Mouse (Mus musculus) B cell, adult 2 months (primary cell): Measurements from ENCODE around the gene Il20rb.

Experiments used
- DNase-seq, 2 experiments: peaks; one replicate each; pipeline ENCODE4 v3.0.0; 2022

Il20rb gene

GRCm38 (mm10) chr9:100486431-100486830, at the start of gene Il20rb:
Gene Il20rb, minus strand, starts transcription at chr9:100486788.
- DNase-seq = no peak

GRCm38 (mm10) chr9:100535618-100536262, 49.2 kb upstream of the Il20rb start:
- no peak for DNase-seq

GRCm38 (mm10) chr9:100534686-100535085, 48.1 kb upstream of the Il20rb start:
- DNase-seq = no peak

- no peak for DNase-seq
These were observed 46.4 kb upstream of the Il20rb start for GRCm38 (mm10) chr9:100532847-100533505.

- DNase-seq = no peak
These were observed 44.7 kb upstream of the Il20rb start for GRCm38 (mm10) chr9:100531296-100531695.

GRCm38 (mm10) chr9:100525225-100525624, 38.6 kb upstream of the Il20rb start:
- DNase-seq = no peak

- no peak for DNase-seq
These were observed 35.4 kb upstream of the Il20rb start for GRCm38 (mm10) chr9:100522029-100522428.

- peak; percentile 46 to 51 for DNase-seq
These were observed 34.0 kb upstream of the Il20rb start for GRCm38 (mm10) chr9:100520586-100520985.

- peak; percentile 25 to 26 for DNase-seq
These were observed 33.4 kb upstream of the Il20rb start for GRCm38 (mm10) chr9:100520012-100520411.

GRCm38 (mm10) chr9:100507581-100507980, 21.0 kb upstream of the Il20rb start:
- no peak for DNase-seq

GRCm38 (mm10) chr9:100506652-100507051, 20.1 kb upstream of the Il20rb start:
- DNase-seq = no peak

GRCm38 (mm10) chr9:100505498-100505897, 18.9 kb upstream of the Il20rb start:
- DNase-seq = no peak

GRCm38 (mm10) chr9:100493611-100494261, 7.1 kb upstream of the Il20rb start:
- no peak for DNase-seq

- DNase-seq = no peak
These were observed 4.8 kb upstream of the Il20rb start for GRCm38 (mm10) chr9:100491424-100491823.

- no peak for DNase-seq
These were observed 2.4 kb upstream of the Il20rb start for GRCm38 (mm10) chr9:100488969-100489368.

- no peak for DNase-seq
These were observed 1.6 kb upstream of the Il20rb start for GRCm38 (mm10) chr9:100488056-100488713.

- DNase-seq = no peak
These were observed 3.3 kb downstream of the Il20rb start for GRCm38 (mm10) chr9:100483318-100483717.

- DNase-seq = no peak
These were observed 5.0 kb downstream of the Il20rb start for GRCm38 (mm10) chr9:100481626-100482025.

- no peak for DNase-seq
These were observed 12.5 kb downstream of the Il20rb start for GRCm38 (mm10) chr9:100474056-100474455.

- no peak for DNase-seq
These were observed 13.2 kb downstream of the Il20rb start for GRCm38 (mm10) chr9:100473361-100473760.

GRCm38 (mm10) chr9:100472931-100473330, 13.7 kb downstream of the Il20rb start:
- no peak for DNase-seq

GRCm38 (mm10) chr9:100471605-100471953, 15.0 kb downstream of the Il20rb start:
- DNase-seq = no peak

- DNase-seq = no peak
These were observed 15.5 kb downstream of the Il20rb start for GRCm38 (mm10) chr9:100470936-100471604.
